9 mouse cellular contexts compared by ENCODE assay signal in genomic region chr7:92235541-92236031, GRCm38 (mm10).
DNase-seq lines count a peak whose midpoint lies in the region; ATAC-seq lines count a peak whose summit lies in the region.
"Had no signal": no experiment of that assay in that cellular context is flagged by ENCODE, and none has a peak within 500 bp of the region (broad histone marks: within the 10 kb centered on the region; RNA-seq: fewer than 3 reads in every experiment).

No protein-coding gene starts in this region.

- peak overlapping the region; percentile 53 for H3K4me2 ChIP-seq in forebrain, embryonic 11.5 days (ENCODE audit: low read depth, low read length, severe bottlenecking)
- H3K4me2 ChIP-seq in limb, embryonic 15.5 days = peak overlapping the region; percentile 29
- H3K4me2 ChIP-seq in intestine, embryonic 15.5 days (replicated peaks) = no peak overlapping the region

- peak; percentile 86 for ATAC-seq in forebrain, embryonic 11.5 days (replicated peaks; ENCODE audit: low FRiP score)
- no peak for ATAC-seq in limb, embryonic 15.5 days (ENCODE audit: insufficient number of reproducible peaks, low FRiP score, low TSS enrichment, low read depth)
- ATAC-seq in erythroid progenitor cell, adult 5-6 weeks (replicated peaks; ENCODE audit: low FRiP score, poor library complexity, severe bottlenecking) = no peak
- no peak for ATAC-seq in intestine, embryonic 15.5 days

- 15% methylated on average over 12 of the region's 12 CpGs for WGBS in forebrain, embryonic 11.5 days
- WGBS in limb, embryonic 15.5 days = 33% methylated on average over 12 of the region's 12 CpGs
- 48% methylated on average over 12 of the region's 12 CpGs for WGBS in intestine, embryonic 15.5 days

- no peaks in the 10 kb centered on the region for H3K27me3 ChIP-seq in forebrain, embryonic 11.5 days (ENCODE audit: control insufficient read depth, insufficient read depth, low read length)
- H3K27me3 ChIP-seq in limb, embryonic 15.5 days = no peaks in the 10 kb centered on the region
- H3K27me3 ChIP-seq in intestine, embryonic 15.5 days (replicated peaks) = no peaks in the 10 kb centered on the region

- H3K36me3 ChIP-seq in forebrain, embryonic 11.5 days (ENCODE audit: control insufficient read depth, insufficient read depth, low read length) = no peaks in the 10 kb centered on the region
- H3K36me3 ChIP-seq in limb, embryonic 15.5 days = no peaks in the 10 kb centered on the region
- H3K36me3 ChIP-seq in intestine, embryonic 15.5 days = no peaks in the 10 kb centered on the region

- H3K4me1 ChIP-seq in forebrain, embryonic 11.5 days (replicated peaks; ENCODE audit: control insufficient read depth, insufficient read depth, low read length) = no peaks in the 10 kb centered on the region
- H3K4me1 ChIP-seq in limb, embryonic 15.5 days = 0 out of 2 replicates have a peak, but pooled peaks cover 7% of the 10 kb centered on the region
- H3K4me1 ChIP-seq in intestine, embryonic 15.5 days (replicated peaks) = no peaks in the 10 kb centered on the region

- no peak overlapping the region; the same call in 1 of the 2 replicates for H3K27ac ChIP-seq in forebrain, embryonic 11.5 days (ENCODE audit: low read depth, low read length)
- no peak overlapping the region for H3K27ac ChIP-seq in limb, embryonic 15.5 days
- H3K27ac ChIP-seq in intestine, embryonic 15.5 days = no peak overlapping the region

- H3K9ac ChIP-seq in forebrain, embryonic 11.5 days (ENCODE audit: low read length) = peak overlapping the region; percentile 35
- no peak overlapping the region for H3K9ac ChIP-seq in limb, embryonic 15.5 days
- no peak overlapping the region for H3K9ac ChIP-seq in intestine, embryonic 15.5 days

- H3K4me3 ChIP-seq in forebrain, embryonic 11.5 days (ENCODE audit: low read depth, low read length) = peak overlapping the region; percentile 29
- peak overlapping the region; percentile 20 for H3K4me3 ChIP-seq in limb, embryonic 15.5 days
- no peak overlapping the region for H3K4me3 ChIP-seq in intestine, embryonic 15.5 days (replicated peaks)

- no peaks in the 10 kb centered on the region for H3K9me3 ChIP-seq in forebrain, embryonic 11.5 days (ENCODE audit: control insufficient read depth, low read length)
- H3K9me3 ChIP-seq in limb, embryonic 15.5 days = no peaks in the 10 kb centered on the region
- no peaks in the 10 kb centered on the region for H3K9me3 ChIP-seq in intestine, embryonic 15.5 days

- peak; percentile 57 for DNase-seq in brain, adult 2 months (ENCODE audit: low read depth, low spot score)
- peak; percentile 50 to 65 for DNase-seq in cerebellum, adult 18-20 months
- peak; percentile 52 for DNase-seq in forebrain, embryonic 11.5 days (ENCODE audit: low spot score)
- DNase-seq in urinary bladder, adult 2 months (ENCODE audit: low spot score) = no peak
- DNase-seq in spleen, postnatal 10 days (ENCODE audit: low spot score in 2 of 2) = no peak
- DNase-seq: kidney, adult 9 months had no signal

Comparison
In these comparisons a context has a peak if more than half of its experiments do, and no peak if none do; other contexts are left out.
1. DNase-seq: peak in brain, adult 2 months (single experiment), cerebellum, adult 18-20 months (2 of 2) and forebrain, embryonic 11.5 days (single experiment); none in urinary bladder, adult 2 months (single experiment) and spleen, postnatal 10 days (0 of 2).